Mouse (Mus musculus): ENCODE data around the gene Pvr. TPM values are rescaled to one million over a fixed set of nuclear protein-coding genes. Genes with fewer than 3 reads are reported as not detected.

The Pvr gene
- total RNA-seq, 2 experiments from 2014 or later = 28.8 to 33.7 TPM

- peak in 1 of 2 experiments; percentile 64 for DNase-seq
Observed at GRCm38 (mm10) chr7:19871943-19872601, 48.9 kb downstream of the Pvr start.

GRCm38 (mm10) chr7:19871137-19871621, 49.8 kb downstream of the Pvr start:
- peak in 1 of 2 experiments; percentile 46 for DNase-seq

DNA sequence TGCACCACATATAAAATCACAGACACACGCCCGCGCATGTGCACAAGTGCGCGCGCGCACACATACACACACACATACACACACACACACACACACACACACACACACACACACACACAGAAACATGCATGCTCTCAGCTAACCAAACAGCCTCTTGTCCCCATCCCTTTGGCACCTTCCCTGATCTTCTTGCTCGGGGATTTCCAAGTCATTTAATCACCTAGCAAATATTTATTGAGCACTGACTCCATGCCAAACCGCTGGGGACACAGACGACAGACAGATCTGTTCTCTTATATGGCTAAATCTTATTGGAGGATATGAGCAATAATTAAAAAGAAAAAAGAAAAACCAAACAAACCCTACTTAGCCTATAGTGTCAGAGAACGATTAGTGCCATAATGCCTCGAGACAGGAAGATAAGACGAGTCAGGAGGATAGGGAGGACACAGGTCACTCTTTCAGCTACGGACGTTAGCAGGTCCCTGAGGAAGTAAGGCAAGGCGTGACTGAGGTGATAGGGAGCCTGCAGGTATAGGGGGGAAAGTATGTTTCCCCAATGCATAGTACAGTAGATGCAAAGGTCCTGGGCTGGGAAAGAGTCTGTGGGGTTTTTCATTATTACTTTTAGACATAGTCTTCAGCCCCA, 53.1 kb downstream of the Pvr start:
- DNase-seq = no peak

DNA sequence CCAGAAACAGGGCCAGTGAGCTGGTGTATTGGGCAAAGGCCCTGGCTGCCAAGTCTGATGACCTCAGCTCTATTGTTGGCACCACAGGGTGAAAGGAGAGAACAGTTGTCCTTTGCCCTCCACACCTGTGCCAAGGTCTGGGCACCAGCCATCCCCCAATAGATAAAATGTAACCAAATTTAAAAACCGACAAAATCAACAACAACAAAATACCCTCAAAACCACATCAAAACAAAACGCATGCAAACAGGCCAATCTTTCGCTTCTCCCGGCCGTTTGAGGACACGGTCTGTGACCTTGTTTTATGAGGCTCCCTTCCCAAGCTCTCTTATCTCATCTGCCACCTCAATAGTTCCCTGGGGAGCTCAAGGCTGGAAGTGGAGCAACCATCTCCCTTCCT, 54.5 kb downstream of the Pvr start:
- DNase-seq = peak; percentile 54 to 57

- DNase-seq = no peak
Observed at GRCm38 (mm10) chr7:19865246-19866036, 55.5 kb downstream of the Pvr start.

DNA sequence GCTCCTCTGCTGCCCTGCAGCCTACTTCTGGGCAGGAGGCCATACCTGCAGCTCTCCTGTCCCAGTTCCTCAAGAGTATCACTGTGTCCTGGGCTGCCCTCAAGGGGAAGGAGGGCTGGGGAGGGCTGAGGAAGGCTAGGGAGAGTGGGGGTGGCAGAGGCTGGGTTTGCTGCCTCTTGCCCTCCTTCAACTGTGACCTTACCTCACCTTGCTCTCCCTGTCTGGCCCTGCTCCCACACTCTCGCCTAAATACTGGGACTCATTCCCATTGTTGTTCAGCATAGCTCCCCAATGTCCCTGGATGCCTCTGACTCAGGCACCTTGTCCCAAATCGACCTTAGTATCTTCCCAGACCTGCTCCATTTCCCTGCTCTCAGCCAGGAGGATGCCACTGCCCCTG, 56.7 kb downstream of the Pvr start:
- peak; percentile 40 to 65 for DNase-seq

GRCm38 (mm10) chr7:19861199-19861598, 59.8 kb downstream of the Pvr start, which contains the start of gene Ceacam16:
Gene Ceacam16 (minus strand): TSS chr7:19861299.
- DNase-seq = no peak

GRCm38 (mm10) chr7:19859740-19860139, 61.2 kb downstream of the Pvr start:
- no peak for DNase-seq

DNA sequence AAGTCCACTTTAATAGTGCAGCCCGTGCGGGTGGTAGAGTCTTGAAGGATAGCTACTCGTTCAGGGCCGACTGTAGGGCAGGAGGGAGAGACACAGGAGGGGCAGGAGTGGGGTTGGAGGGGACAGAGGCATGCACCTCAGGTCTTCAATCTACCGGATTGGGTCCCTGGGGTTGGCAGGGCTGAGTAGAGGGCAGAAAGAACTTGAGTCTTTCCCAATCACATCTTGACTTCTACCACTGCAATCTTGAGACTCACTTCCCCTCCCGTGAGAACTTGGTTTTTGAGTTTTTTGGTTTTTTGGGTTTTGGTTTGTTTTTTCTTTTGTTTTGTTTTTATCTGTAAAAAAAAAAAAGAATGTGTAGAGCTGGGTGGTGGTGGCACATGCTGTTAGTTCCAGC, 64.7 kb downstream of the Pvr start:
- no peak for DNase-seq

GRCm38 (mm10) chr7:19855663-19856062, 65.3 kb downstream of the Pvr start:
- no peak for DNase-seq

Other genes starting within 250 kb of the Pvr start
- gene Apoc2, start 243.2 kb downstream of the Pvr start, total RNA-seq (2021) = 1 to 10 TPM in 1 of 2 experiments, not detected in 1; 1.9 TPM
- under 1 TPM in 1 of 2 experiments, not detected in 1; 0.40 TPM for gene Gm44805, start 239.7 kb downstream of the Pvr start, total RNA-seq (2021)
- 100 to 1,000 TPM in 1 of 2 experiments, 10 to 100 TPM in 1; 42.0 to 110 TPM for gene Apoc4, start 239.7 kb downstream of the Pvr start, total RNA-seq (2021)
- 1,000 to 10,000 TPM in 1 of 2 experiments, 100 to 1,000 TPM in 1; 185 to 1,007 TPM for gene Apoc1, start 228.5 kb downstream of the Pvr start, total RNA-seq (2021)
- gene Apoe, start 222.0 kb downstream of the Pvr start, total RNA-seq (2021) = 1,000 to 10,000 TPM in 1 of 2 experiments, 100 to 1,000 TPM in 1; 927 to 1,142 TPM
- 100 to 1,000 TPM; 124 to 135 TPM for gene Tomm40, start 205.7 kb downstream of the Pvr start, total RNA-seq (2021)
- gene Nectin2, start 170.7 kb downstream of the Pvr start, total RNA-seq (2021) = 100 to 1,000 TPM in 1 of 2 experiments, 10 to 100 TPM in 1; 70.0 to 115 TPM
- 10 to 100 TPM; 43.5 to 53.8 TPM for gene Bcam, start 150.1 kb downstream of the Pvr start, total RNA-seq (2021)
- not detected for gene Cblc, start 124.4 kb downstream of the Pvr start, total RNA-seq (2021)
- 10 to 100 TPM; 19.5 to 51.0 TPM for gene Bcl3, start 98.4 kb downstream of the Pvr start, total RNA-seq (2021)
- gene Gm19345, start 69.2 kb downstream of the Pvr start, total RNA-seq (2021) = under 1 TPM in 1 of 2 experiments, not detected in 1; 0.83 TPM
- not detected for gene Ceacam16, start 59.9 kb downstream of the Pvr start, total RNA-seq (2021)
- gene Ceacam19, start 33.2 kb downstream of the Pvr start, total RNA-seq (2021) = not detected
- not detected for gene Igsf23, start 29.6 kb upstream of the Pvr start, total RNA-seq (2021)
- not detected for gene Ceacam20, start 44.3 kb upstream of the Pvr start, total RNA-seq (2021)
- not detected for gene Nlrp9b, start 70.3 kb upstream of the Pvr start, total RNA-seq (2021)
- gene Vmn1r91, start 178.5 kb upstream of the Pvr start, total RNA-seq (2021) = not detected
- gene Gm16442, start 201.4 kb upstream of the Pvr start, total RNA-seq (2021) = not detected
- not detected for gene Vmn1r93, start 217.9 kb upstream of the Pvr start, total RNA-seq (2021)
- gene Vmn1r94, start 247.2 kb upstream of the Pvr start, total RNA-seq (2021) = not detected

Data from adrenal gland, postnatal 36 days (tissue).